Mouse (Mus musculus): ENCODE results near the gene Podxl. TPM values are rescaled to one million over a fixed set of nuclear protein-coding genes. Genes with fewer than 3 reads are reported as not detected.

Podxl gene
- total and polyA plus RNA-seq, 3 experiments = 53.8 to 90.9 (median 71.6) TPM

- DNase-seq = peak; percentile 26 to 48
- no peaks in the 10 kb centered on the region for H3K27me3 ChIP-seq (ENCODE audit: control insufficient read depth, insufficient read depth, low read length)
- peaks cover 13% of the 10 kb centered on the region; the same call in 1 of the 2 replicates for H3K36me3 ChIP-seq (ENCODE audit: control insufficient read depth, insufficient read depth, low read length)
- intact Hi-C loops (cut with DNase I) = no loop called here
- peaks cover 16% of the 10 kb centered on the region for H3K4me1 ChIP-seq (ENCODE audit: control insufficient read depth, insufficient read depth, low read length)
- peak overlapping the region; percentile 74 for H3K27ac ChIP-seq
- H3K4me3 ChIP-seq = no peak overlapping the region
- 25% methylated on average over 2 of the region's 2 CpGs for WGBS
- TF ChIP-seq CTCF (IDR thresholded peaks at IDR 0.05) (no peak), EP300 (IDR thresholded peaks at IDR 0.05; ENCODE audit: insufficient read depth, low read depth, low read length) (0 out of 2 replicates have a peak, but pooled peaks have one; percentile 21)
- no peak overlapping the region for H3K9ac ChIP-seq (ENCODE audit: low read depth, low read length)
- H3K79me2 ChIP-seq (replicated peaks; ENCODE audit: control insufficient read depth, insufficient read depth, low read length) = no peaks in the 10 kb centered on the region
Measured at GRCm38 (mm10) chr6:31518338-31518698, 45.5 kb downstream of the Podxl start.

- 31% methylated on average over 9 of the region's 9 CpGs for WGBS
- H3K36me3 ChIP-seq (ENCODE audit: control insufficient read depth, insufficient read depth, low read length) = peaks cover 13% of the 10 kb centered on the region; the same call in 1 of the 2 replicates
- no peaks in the 10 kb centered on the region for H3K27me3 ChIP-seq (ENCODE audit: control insufficient read depth, insufficient read depth, low read length)
- no peaks in the 10 kb centered on the region for H3K79me2 ChIP-seq (replicated peaks; ENCODE audit: control insufficient read depth, insufficient read depth, low read length)
- H3K4me1 ChIP-seq (ENCODE audit: control insufficient read depth, insufficient read depth, low read length) = peaks cover 18% of the 10 kb centered on the region
- H3K9ac ChIP-seq (ENCODE audit: low read depth, low read length) = no peak overlapping the region
- DNase-seq = peak in 1 of 2 experiments; percentile 23
- H3K27ac ChIP-seq = peak overlapping the region; percentile 74
- TF ChIP-seq CTCF (IDR thresholded peaks at IDR 0.05) (no peak), EP300 (IDR thresholded peaks at IDR 0.05; ENCODE audit: insufficient read depth, low read depth, low read length) (no peak), POLR2A (IDR thresholded peaks at IDR 0.05; ENCODE audit: insufficient read depth, low read depth, low read length) (no peak)
- intact Hi-C loops (cut with DNase I) = no loop called here
- H3K4me3 ChIP-seq = no peak overlapping the region
Measured at GRCm38 (mm10) chr6:31517681-31518337, 46.0 kb downstream of the Podxl start.

DNA sequence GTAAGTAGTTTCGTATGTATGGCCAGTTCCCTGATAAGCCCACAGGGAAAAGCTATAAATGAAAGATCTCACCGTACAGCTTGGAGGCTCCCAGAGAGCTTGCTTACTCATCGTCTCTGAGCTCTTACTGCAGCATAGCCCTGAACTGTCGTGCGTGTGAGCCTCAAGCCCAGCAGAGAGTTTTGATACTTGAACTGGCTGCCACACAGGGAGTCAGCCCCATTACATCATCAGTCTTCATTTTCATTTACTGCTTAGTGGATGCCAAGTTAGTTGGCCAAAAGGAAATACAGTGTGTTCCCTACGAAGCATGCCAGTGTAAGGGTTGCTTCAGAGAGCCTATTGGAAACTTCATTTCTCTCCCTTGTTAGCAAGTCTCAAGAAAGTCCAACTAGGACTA lies 50.1 kb downstream of the Podxl start:
- 46% methylated on average over 6 of the region's 6 CpGs for WGBS
- intact Hi-C loops (cut with DNase I) = no loop called here

GRCm38 (mm10) chr6:31502614-31503013 lies 61.2 kb downstream of the Podxl start:
- no peak for DNase-seq
- Histone ChIP-seq H3K27ac (no peak overlapping the region), H3K36me3 (ENCODE audit: control insufficient read depth, insufficient read depth, low read length) (peaks cover 12% of the 10 kb centered on the region), H3K27me3 (ENCODE audit: control insufficient read depth, insufficient read depth, low read length) (no peaks in the 10 kb centered on the region), H3K9ac (ENCODE audit: low read depth, low read length) (no peak overlapping the region), H3K79me2 (replicated peaks; ENCODE audit: control insufficient read depth, insufficient read depth, low read length) (no peaks in the 10 kb centered on the region), H3K4me3 (no peak overlapping the region), H3K4me1 (ENCODE audit: control insufficient read depth, insufficient read depth, low read length) (no peaks in the 10 kb centered on the region)
- intact Hi-C loops (cut with DNase I) = no loop called here
- 90% methylated on average over 2 of the region's 2 CpGs for WGBS
- TF ChIP-seq CTCF (IDR thresholded peaks at IDR 0.05) (no peak), EP300 (IDR thresholded peaks at IDR 0.05; ENCODE audit: insufficient read depth, low read depth, low read length) (no peak), POLR2A (IDR thresholded peaks at IDR 0.05; ENCODE audit: insufficient read depth, low read depth, low read length) (no peak)

More for the DNA sequence above, 50.1 kb downstream of the Podxl start:
- no peaks in the 10 kb centered on the region for H3K27me3 ChIP-seq (ENCODE audit: control insufficient read depth, insufficient read depth, low read length)
- peaks cover 10% of the 10 kb centered on the region for H3K4me1 ChIP-seq (ENCODE audit: control insufficient read depth, insufficient read depth, low read length)
- TF ChIP-seq POLR2A (IDR thresholded peaks at IDR 0.05; ENCODE audit: insufficient read depth, low read depth, low read length) (no peak), CTCF (IDR thresholded peaks at IDR 0.05) (no peak), EP300 (IDR thresholded peaks at IDR 0.05; ENCODE audit: insufficient read depth, low read depth, low read length) (no peak)
- peaks cover 8% of the 10 kb centered on the region for H3K36me3 ChIP-seq (ENCODE audit: control insufficient read depth, insufficient read depth, low read length)
- DNase-seq = no peak
- no peak overlapping the region for H3K4me3 ChIP-seq
- H3K79me2 ChIP-seq (replicated peaks; ENCODE audit: control insufficient read depth, insufficient read depth, low read length) = no peaks in the 10 kb centered on the region
- no peak overlapping the region for H3K9ac ChIP-seq (ENCODE audit: low read depth, low read length)
- no peak overlapping the region for H3K27ac ChIP-seq

- intact Hi-C loops (cut with DNase I) = no loop called here
- no peak overlapping the region for H3K4me3 ChIP-seq
- H3K27ac ChIP-seq = no peak overlapping the region
- no peak overlapping the region for H3K9ac ChIP-seq (ENCODE audit: low read depth, low read length)
- peaks cover 12% of the 10 kb centered on the region for H3K36me3 ChIP-seq (ENCODE audit: control insufficient read depth, insufficient read depth, low read length)
- no peaks in the 10 kb centered on the region for H3K27me3 ChIP-seq (ENCODE audit: control insufficient read depth, insufficient read depth, low read length)
- no peaks in the 10 kb centered on the region for H3K4me1 ChIP-seq (ENCODE audit: control insufficient read depth, insufficient read depth, low read length)
- no peak for DNase-seq
- TF ChIP-seq CTCF (IDR thresholded peaks at IDR 0.05) (no peak), EP300 (IDR thresholded peaks at IDR 0.05; ENCODE audit: insufficient read depth, low read depth, low read length) (no peak), POLR2A (IDR thresholded peaks at IDR 0.05; ENCODE audit: insufficient read depth, low read depth, low read length) (no peak)
- no peaks in the 10 kb centered on the region for H3K79me2 ChIP-seq (replicated peaks; ENCODE audit: control insufficient read depth, insufficient read depth, low read length)
Measured at GRCm38 (mm10) chr6:31500691-31501090, 63.1 kb downstream of the Podxl start.

DNA sequence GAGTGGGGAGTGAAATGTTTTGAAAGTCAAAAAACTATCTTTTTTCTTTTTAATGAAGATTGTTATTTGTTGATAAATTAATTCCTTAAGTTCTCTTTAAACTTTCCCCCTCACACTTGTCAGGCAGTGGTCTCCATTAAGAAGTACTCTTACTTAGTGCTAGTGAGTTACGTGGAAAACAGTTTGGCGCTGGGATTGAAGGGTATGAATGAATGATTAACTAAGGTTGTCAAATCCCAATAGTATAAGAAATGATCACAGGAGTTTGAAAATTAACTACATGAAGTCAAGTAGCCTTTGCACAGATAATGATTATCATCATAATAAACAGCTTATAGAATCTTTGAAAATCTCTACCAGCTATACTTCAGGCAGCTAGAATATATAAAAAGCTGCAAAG lies 63.5 kb downstream of the Podxl start:
- peaks cover 10% of the 10 kb centered on the region for H3K36me3 ChIP-seq (ENCODE audit: control insufficient read depth, insufficient read depth, low read length)
- H3K4me1 ChIP-seq (ENCODE audit: control insufficient read depth, insufficient read depth, low read length) = no peaks in the 10 kb centered on the region
- no peaks in the 10 kb centered on the region for H3K79me2 ChIP-seq (replicated peaks; ENCODE audit: control insufficient read depth, insufficient read depth, low read length)
- H3K4me3 ChIP-seq = no peak overlapping the region
- H3K9ac ChIP-seq (ENCODE audit: low read depth, low read length) = no peak overlapping the region
- no peak for TF ChIP-seq CTCF (IDR thresholded peaks at IDR 0.05)
- DNase-seq = no peak
- no peaks in the 10 kb centered on the region for H3K27me3 ChIP-seq (ENCODE audit: control insufficient read depth, insufficient read depth, low read length)
- intact Hi-C loops (cut with DNase I) = no loop called here
- H3K27ac ChIP-seq = no peak overlapping the region
- 96% methylated on average over 2 of the region's 2 CpGs for WGBS

All from heart, adult 2 months (tissue).